Mouse (Mus musculus) retina, embryonic 14.5 days (tissue): ENCODE results near the gene Casc3.

ENCODE experiments used
- DNase-seq: peaks from one replicate; pipeline ENCODE4 v3.0.0-alpha.2; 2015; ENCODE audit warnings: low spot score

Gene Casc3

GRCm38 (mm10) chr11:98836128-98836527, 31.4 kb downstream of the Casc3 start:
- DNase-seq: no peak

GRCm38 (mm10) chr11:98836651-98837141, 32.0 kb downstream of the Casc3 start, which contains the start of gene Rapgefl1:
Rapgefl1 (plus strand) TSS chr11:98836785.
- DNase-seq: peak; percentile 86

GRCm38 (mm10) chr11:98837231-98837704, 32.6 kb downstream of the Casc3 start:
- DNase-seq: peak; percentile 44

- DNase-seq: no peak
These were observed 33.2 kb downstream of the Casc3 start for GRCm38 (mm10) chr11:98837917-98838316.

- DNase-seq: no peak
These were observed 33.8 kb downstream of the Casc3 start for GRCm38 (mm10) chr11:98838512-98838911.

- no peak for DNase-seq
These were observed 34.7 kb downstream of the Casc3 start for GRCm38 (mm10) chr11:98839402-98839801.

GRCm38 (mm10) chr11:98839897-98840296, 35.2 kb downstream of the Casc3 start:
- no peak for DNase-seq

- peak; percentile 38 for DNase-seq
These were observed 41.3 kb downstream of the Casc3 start for GRCm38 (mm10) chr11:98846016-98846415.

GRCm38 (mm10) chr11:98846865-98847604, 42.3 kb downstream of the Casc3 start:
- no peak for DNase-seq

- peak; percentile 54 for DNase-seq
These were observed 44.6 kb downstream of the Casc3 start for GRCm38 (mm10) chr11:98849196-98849894.

GRCm38 (mm10) chr11:98850100-98851093, 45.7 kb downstream of the Casc3 start:
- peak; percentile 79 for DNase-seq

GRCm38 (mm10) chr11:98854116-98854515, 49.4 kb downstream of the Casc3 start:
- no peak for DNase-seq

GRCm38 (mm10) chr11:98854659-98855058, 50.0 kb downstream of the Casc3 start:
- DNase-seq: no peak

GRCm38 (mm10) chr11:98858759-98859731, 54.3 kb downstream of the Casc3 start:
- DNase-seq: peak; percentile 97

GRCm38 (mm10) chr11:98863028-98863750, 58.5 kb downstream of the Casc3 start, which contains the start of gene Wipf2:
Wipf2 (plus strand) TSS chr11:98863638.
- DNase-seq: peak; percentile 97

GRCm38 (mm10) chr11:98863751-98864429, 59.2 kb downstream of the Casc3 start:
- peak; percentile 78 for DNase-seq

GRCm38 (mm10) chr11:98867293-98867692, 62.6 kb downstream of the Casc3 start:
- no peak for DNase-seq

GRCm38 (mm10) chr11:98869906-98870305, 65.2 kb downstream of the Casc3 start:
- DNase-seq: no peak

- DNase-seq: no peak
These were observed 66.1 kb downstream of the Casc3 start for GRCm38 (mm10) chr11:98870791-98871190.
